Mouse (Mus musculus) liver, adult (tissue): ENCODE measurements at regions not wholly inside any gene's neighbourhood (a gene's known extent, or its start where the extent isn't known, plus 50 kb on each side); places are given as distances from the start of the nearest gene placed in this dataset.

ENCODE experiments used
- GATA4 ChIP-seq: IDR thresholded peaks from 2 replicates; pipeline ENCODE4 v1.6.1; 2014; ENCODE audit warnings: mild to moderate bottlenecking, low read length; ENCODE audit not compliant: insufficient replicate concordance

DNA sequence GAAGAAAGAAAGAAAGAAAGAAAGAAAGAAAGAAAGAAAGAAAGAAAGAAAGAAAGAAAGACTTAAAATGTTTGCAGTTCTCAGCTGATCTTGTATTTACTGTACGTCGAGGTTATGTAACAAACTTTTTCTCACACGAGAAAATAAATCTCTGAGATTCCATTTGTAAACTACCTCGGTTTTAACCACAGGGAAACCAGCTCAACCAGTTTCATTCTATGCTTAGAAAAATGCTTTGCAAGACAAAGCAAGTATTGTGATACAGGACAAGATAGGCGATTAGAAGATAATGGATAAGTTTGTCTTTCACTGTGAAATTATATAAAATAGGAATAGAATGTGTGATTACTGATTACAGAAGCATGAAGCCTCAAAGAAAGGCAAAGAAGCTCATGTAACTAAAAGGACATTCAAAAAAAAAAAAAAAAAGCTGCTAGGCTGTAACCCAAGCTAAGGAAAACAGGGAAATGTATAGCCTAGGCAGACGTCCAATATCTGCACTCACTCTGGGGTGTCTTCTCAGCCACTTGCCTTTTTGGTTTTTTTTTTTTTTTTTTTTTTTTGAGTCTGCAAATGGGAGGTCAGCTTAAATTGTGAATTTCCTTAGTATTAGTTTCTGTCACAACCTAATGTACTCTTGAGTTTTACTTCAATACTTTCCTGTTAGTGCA lies 368.3 kb downstream of the Efnb2 start:
- no peak for TF ChIP-seq GATA4

DNA sequence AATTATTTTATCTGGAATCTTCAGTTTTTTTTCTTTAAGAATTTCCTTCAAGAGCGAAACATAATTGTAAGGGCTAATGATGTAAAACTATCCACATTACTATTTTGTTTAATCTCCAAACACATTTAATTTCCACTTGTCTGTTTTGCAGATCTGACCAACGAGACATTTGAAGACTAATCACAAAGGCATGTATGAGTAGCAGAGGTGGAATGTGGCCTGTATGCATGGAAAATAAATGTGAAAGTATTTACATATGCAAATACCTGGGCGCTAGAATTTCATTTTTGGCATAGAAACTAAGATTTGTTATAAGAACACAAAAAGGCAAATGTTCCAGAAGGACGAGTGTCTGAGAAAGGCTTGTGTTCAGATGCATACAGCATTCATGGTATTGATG lies 375.2 kb downstream of the Efnb2 start:
- no peak for TF ChIP-seq GATA4

DNA sequence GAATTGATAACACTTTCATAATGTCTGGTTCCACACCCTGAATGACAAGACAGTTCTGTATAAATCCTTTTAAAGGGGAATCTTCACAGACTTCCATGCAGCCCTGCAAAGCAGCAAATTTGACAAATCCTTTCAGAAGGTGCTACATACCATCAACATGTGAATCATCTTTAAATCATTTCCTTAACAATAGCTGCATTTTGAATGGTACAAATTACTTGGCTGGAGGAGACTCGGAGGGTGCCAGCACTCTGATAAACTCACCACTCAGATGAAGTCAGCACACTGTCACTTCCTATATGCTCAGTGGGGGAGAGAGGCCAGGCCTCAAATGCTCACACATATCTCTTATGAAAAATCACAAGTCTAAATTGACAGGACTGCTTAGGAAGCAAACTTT lies 386.1 kb downstream of the Efnb2 start:
- no peak for TF ChIP-seq GATA4

DNA sequence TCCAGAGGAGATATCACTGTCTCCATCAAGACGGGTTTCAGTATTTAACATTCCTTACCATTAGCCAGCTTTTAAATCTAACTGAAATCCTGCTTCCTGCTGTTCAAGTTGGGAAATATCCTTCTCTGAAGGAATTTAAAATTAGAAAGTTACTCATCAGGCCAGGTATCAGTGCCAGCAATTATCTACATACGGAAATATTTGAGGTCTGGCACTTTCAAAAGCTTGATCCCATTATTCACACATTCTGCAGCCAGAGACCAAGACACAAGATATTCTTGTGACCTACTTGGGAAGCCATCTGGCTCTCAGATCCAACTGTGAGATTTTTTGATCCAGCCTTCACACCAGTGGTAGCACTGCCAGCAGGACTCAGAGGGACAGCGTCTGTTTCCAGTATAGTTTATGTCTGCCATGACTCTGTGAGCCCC lies 386.8 kb downstream of the Efnb2 start:
- TF ChIP-seq GATA4 = no peak

DNA sequence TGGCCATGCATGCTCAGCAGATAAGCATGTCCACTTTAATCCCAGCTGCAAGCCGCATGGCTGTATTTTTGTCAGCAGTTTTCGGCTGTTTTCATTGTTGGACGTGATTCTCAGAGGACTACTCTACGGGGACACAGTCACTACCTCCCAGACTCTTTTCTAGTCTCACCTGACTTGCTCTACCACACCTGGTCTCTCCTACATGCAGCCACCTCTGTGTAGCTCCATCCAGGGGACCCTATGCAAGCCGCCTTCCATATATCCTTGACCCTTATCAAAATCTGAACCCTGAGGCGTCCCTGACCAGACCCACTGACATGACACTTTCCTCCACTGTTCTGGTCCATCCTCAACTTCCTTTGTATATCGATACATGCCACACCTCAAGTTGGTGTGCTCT lies 402.2 kb downstream of the Efnb2 start:
- no peak for TF ChIP-seq GATA4

DNA sequence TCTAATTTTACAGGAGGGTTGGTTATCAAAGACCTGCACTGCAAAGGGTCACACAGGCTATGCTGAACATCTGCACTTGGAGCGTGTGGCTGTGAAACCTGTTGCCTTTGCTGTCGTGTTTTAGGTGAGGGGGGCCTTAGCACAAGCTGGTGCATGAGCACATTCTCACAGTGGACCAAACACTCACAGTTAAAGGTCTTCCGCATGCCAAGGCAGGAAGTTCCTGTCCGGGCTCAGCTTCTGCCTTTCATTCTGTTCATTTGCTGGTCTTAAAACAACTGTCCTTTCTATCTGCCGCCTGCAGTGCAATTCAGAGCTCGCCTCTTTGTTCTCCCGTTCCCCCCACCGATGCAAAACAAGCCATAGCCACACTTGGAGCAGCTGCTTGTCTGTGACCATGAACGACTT lies 402.8 kb downstream of the Efnb2 start:
- TF ChIP-seq GATA4 = no peak

DNA sequence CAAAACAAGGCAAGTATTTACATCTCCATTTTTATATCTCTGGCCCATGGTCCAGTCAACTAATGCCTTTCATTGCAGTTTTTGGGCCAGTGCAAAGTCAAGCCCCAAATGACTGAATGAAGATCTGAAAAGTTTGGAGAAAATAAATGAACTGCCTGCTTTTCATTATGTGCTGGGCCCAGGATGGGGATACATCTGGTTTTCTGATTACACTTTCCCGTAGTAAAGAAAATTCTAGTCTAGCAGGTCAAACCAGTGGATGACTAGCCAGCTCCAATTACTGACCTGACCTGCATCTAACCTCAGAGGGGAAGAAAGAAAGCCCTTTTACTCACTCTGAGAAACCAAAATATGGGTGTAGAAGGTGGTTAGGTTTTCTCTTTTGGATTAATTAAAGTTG lies 404.7 kb downstream of the Efnb2 start:
- no peak for TF ChIP-seq GATA4

DNA sequence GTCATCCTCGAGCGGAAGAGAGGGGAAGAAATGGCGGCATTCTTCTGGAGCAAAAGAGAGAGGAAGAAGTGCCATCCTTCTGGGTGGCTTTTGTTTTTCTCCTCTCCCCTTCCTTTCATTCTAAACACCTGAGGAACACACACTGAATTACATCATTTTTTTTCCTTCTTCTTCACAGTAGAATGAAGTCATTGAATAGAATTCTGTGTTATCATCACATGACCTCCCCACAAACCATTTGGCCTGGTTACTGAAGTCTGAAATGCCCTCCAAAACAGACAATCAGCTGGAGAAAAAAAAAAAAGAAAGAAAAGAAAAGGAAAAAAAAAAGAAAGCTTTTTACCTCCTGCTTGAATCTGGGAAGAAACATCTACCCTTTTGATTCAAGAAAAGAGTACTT lies 406.6 kb downstream of the Efnb2 start:
- no peak for TF ChIP-seq GATA4

DNA sequence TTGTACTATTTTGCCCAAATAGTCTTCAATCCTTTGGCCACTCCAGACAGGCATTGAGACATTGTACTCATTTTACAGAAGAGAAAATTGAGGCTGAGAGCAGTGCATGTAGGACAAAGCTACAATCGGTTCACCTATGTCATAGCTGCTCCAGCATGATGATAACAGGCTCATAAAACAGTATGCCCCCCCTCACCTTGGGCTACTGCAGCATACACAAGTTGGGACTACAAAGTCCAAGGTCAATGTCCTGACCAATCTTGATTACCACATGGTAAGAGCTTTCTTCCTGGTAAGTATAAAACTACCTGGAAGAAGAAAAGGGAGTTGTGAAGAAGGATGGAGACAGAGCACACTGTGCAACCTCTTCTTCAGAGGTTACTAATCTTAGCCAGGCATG lies 416.4 kb downstream of the Efnb2 start:
- TF ChIP-seq GATA4 = no peak

DNA sequence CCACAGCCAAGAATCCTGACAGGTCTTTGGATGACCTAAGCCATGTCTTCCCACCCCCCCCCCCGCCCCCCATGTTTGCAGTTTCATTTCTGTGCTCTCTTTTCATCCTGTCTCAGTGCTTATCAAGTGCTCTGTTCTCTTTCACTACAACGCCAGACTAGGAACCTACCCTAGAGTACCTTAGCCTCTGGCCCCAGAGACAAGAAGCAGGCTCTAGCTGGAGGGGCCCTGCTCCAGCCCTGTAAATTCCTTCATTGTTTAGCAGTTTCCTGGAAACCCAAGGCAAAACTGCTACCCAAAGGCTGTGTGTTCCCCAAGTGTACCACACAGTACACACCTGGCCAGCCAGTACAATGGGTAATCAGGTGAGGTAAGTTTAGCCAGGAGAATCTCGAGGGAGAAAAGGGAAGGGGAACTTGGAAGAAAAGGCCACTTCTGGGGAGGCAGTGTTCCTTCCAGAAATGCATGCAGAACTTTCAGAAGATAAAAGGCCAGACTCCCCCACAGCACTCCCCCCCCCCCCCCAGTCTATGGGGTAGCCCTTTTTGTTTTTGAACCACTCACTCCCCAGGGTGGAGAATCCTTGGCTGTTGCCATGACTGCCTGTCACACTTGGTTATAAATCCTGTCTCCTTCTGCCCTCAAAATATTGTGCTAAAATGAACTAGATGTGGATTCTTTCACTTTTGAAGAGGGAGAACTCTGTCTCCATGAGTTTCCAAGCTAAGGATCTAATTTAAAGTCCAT lies 419.1 kb downstream of the Efnb2 start:
- TF ChIP-seq GATA4 = no peak

DNA sequence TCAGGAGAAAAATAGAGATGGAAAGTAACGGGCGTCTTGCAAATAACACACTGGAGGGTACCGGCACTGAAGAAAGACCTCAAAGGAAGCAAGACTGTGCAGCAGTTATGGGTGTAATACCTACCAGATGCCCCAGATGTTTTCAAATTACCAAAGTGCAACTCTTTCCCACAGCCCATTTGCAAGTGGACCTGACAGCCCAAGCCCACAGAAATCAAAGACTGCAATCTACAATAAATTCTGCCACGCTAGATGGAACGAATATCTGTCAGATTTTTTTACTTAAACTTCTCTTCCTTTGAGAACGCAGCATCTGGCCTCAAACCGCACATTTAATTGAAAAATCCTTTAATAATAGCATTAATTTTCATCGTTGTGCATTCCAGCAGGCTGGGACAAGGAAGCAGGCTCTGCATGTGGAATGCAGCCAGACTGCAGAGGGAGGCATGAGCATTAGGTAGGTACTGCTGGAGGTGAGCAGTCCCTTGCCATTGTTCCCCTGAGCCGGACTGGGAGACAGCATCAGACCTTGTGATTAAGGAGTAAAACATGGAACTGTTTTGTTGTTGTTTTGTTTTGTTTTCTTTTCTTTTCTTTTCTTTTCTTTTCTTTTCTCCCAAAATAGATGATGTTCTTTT lies 419.9 kb downstream of the Efnb2 start:
- no peak for TF ChIP-seq GATA4

DNA sequence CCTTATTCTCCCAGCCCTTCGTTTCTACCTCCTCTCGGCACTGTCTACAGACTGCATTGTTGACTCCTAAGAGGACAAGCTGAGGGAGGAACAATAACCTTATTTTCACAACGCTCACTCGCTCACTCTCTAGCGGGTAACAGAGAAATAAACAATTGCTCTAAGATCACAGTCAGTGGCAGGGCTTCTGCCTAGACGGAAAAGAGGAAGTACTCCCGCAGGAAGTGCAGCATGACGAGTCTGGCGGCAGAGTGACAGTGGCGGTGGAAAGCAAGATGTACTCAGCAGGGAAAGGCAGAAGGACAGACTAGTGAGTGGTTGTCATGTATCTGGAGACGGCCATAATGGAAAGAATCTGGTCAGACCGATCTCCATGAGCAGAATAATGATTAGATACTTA lies 421.6 kb downstream of the Efnb2 start:
- no peak for TF ChIP-seq GATA4

DNA sequence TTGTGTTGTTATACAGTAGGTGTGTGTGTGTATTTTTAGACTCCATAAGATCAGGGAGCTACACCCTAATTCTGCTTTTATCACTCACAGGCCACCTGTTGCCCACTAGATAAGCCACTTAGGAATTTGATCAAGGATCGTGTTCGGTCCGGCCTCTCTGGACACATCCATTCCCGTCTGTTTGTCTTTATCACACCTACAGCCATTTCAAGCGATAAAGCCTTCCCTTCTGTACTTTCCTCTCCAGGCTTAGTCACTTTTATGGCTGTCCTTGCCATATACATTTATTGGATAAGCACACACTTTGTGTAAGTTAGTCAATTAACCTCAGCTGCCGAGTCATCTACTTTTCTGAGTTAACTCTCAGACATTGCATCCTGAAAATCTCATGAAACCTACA lies 423.0 kb downstream of the Efnb2 start:
- TF ChIP-seq GATA4 = no peak

DNA sequence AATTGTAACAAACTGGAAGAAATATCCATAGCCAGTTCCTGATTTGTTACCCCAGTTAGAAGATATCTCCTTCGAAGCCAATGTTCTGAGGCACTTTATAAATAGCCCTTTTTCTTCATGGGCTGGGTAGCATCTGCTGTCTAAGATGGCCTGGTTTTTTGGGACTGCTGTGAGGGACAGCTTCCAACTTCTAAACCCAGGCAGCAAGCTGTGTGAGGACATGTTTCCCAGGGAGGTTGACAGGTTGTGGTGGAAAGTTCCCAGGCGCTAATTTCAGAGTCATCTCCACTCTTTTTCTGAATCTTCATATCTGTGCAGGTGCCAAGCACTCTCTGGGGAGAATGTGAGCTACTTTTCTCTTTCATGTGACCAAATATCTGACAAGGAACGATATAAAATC lies 427.4 kb downstream of the Efnb2 start:
- no peak for TF ChIP-seq GATA4

DNA sequence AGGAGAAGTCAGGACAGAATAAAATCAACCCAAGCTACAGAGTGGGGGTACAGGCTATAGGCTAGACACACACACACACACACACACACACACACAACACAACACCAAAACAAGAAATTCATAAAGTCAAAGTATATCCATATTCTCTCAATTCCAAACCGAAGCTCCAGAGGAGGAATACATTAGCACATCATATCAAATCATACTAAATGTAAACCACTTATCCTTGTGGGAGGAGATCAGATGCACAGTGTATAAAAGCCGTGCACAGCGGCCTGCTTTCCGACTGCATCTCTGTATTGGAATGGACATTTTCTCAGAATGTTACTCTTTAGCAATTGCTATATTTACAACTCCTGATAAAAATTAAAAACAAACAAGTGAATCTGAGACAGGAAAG lies 427.9 kb downstream of the Efnb2 start:
- TF ChIP-seq GATA4 = no peak

DNA sequence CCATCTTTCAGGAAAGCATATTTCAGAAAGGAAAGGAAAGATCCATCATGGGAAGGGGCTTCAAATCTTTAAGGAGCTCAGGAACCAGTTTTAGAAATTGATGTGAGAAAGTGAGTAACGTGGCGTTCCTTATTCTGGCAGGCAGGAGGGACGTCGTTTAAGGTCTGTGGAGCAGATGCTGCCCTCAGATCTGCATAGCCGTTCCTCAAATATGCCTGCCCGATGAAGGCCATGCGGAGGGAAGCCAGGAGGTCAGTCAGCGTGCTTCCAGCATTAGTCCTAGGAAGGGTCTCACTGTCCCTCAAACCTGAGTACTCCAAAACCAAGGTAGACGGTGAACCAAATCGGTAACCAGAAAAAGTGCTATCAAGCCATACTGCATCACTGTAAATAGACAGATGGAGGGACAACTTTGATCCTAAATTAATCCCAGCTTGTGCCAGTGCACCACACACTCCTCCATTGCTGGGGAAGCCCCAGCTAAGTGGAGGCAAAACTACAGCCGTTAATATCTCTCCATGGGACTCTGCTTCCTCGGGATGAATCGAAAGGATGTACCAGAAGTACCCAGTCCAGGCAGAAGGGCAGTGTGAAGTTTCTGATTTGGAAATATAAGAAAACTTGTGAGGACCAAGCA lies 428.9 kb downstream of the Efnb2 start:
- no peak for TF ChIP-seq GATA4

DNA sequence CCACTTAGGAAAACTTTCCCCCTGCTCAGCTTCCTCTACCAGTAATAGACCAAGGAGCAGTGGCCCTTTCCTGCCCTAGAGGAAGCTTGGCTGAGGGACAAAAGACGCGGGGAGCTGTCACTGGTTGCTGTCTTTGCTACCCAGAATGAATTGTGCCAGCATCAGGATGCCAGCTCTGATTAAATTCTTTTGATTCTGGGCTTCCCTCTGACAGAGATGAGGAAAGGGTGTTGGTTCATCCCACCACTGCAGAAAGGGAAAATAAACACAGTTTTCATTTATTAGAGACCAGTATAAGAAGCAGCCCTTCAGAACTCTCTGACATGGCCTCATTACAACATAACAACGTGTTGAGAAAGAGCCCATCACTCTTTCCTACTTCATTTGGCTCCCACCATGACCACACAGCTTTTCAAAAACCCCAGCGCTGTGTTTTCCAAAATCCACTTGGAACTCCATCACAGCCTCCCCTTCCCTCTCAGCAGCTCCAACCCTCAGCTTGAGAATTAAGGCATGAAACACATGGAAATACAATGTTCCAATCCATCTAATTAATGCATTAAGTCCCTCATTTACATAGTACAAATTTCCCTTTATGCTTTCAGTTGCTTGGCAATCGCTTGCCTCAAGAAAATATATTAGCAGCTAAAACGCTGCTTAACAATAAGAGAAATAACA lies 429.6 kb downstream of the Efnb2 start:
- TF ChIP-seq GATA4 = no peak
